Mouse (Mus musculus): ENCODE data around the gene Neil1. TPM values are rescaled to one million over a fixed set of nuclear protein-coding genes. Genes with fewer than 3 reads are reported as not detected.
A peak's percentile ranks its signal among the peaks of the same experiment; 100 is the strongest.

Neil1 gene
- polyA plus RNA-seq, 1 experiment from 2014 or later = 6.9 TPM

GRCm38 (mm10) chr9:57130577-57131433, 17.3 kb downstream of the Neil1 start, which contains the start of gene Man2c1:
TSS of gene Man2c1 (plus strand) at chr9:57130690.
- H3K27me3 ChIP-seq (ENCODE audit: low read depth, poor library complexity, severe bottlenecking) = no peaks in the 10 kb centered on the region
- peak; percentile 88 for DNase-seq (ENCODE audit: low spot score)
- peak within 1 kb of the TSS; percentile 88 for H3K27ac ChIP-seq
- H3K9me3 ChIP-seq (replicated peaks) = no peaks in the 10 kb centered on the region
- peaks cover 18% of the 10 kb centered on the region for H3K4me1 ChIP-seq
- under 1% methylated on average over 58 of the region's 58 CpGs for WGBS
- H3K36me3 ChIP-seq = peaks cover 56% of the 10 kb centered on the region
- H3K4me3 ChIP-seq = peak within 1 kb of the TSS; percentile 75

GRCm38 (mm10) chr9:57129641-57130040, 18.5 kb downstream of the Neil1 start:
- no peaks in the 10 kb centered on the region for H3K27me3 ChIP-seq (ENCODE audit: low read depth, poor library complexity, severe bottlenecking)
- peaks cover 18% of the 10 kb centered on the region for H3K4me1 ChIP-seq
- DNase-seq (ENCODE audit: low spot score) = no peak
- H3K4me3 ChIP-seq = peak overlapping the region; percentile 75; the same call in 1 of the 2 replicates
- H3K36me3 ChIP-seq = peaks cover 56% of the 10 kb centered on the region
- no peaks in the 10 kb centered on the region for H3K9me3 ChIP-seq (replicated peaks)
- no peak overlapping the region for H3K27ac ChIP-seq

GRCm38 (mm10) chr9:57117261-57117755, 30.8 kb downstream of the Neil1 start:
- 95% methylated on average over 13 of the region's 13 CpGs for WGBS
- Histone ChIP-seq H3K27ac (no peak overlapping the region), H3K4me3 (no peak overlapping the region), H3K9me3 (replicated peaks) (no peaks in the 10 kb centered on the region), H3K4me1 (no peaks in the 10 kb centered on the region), H3K27me3 (ENCODE audit: low read depth, poor library complexity, severe bottlenecking) (no peaks in the 10 kb centered on the region), H3K36me3 (peaks cover 99% of the 10 kb centered on the region)
- DNase-seq (ENCODE audit: low spot score) = no peak

Other genes starting within 250 kb of the Neil1 start
- gene Snx33, start 219.9 kb downstream of the Neil1 start, polyA plus RNA-seq (2016; fragmentation: Nextera tagmentation; extraction: Ambion mirVana) = 9.3 and 11.6 TPM in 2 replicates
- gene Imp3, start 210.8 kb downstream of the Neil1 start, polyA plus RNA-seq (2016; fragmentation: Nextera tagmentation; extraction: Ambion mirVana) = 70.5 and 77.9 TPM in 2 replicates
- gene Snupn, start 197.4 kb downstream of the Neil1 start, polyA plus RNA-seq (2016; fragmentation: Nextera tagmentation; extraction: Ambion mirVana) = 27.0 and 31.6 TPM in 2 replicates
- gene Ptpn9, start 153.4 kb downstream of the Neil1 start, polyA plus RNA-seq (2016; fragmentation: Nextera tagmentation; extraction: Ambion mirVana) = 24.6 and 27.6 TPM in 2 replicates
- 60.5 and 62.5 TPM in 2 replicates for gene Sin3a, start 76.3 kb downstream of the Neil1 start, polyA plus RNA-seq (2016; fragmentation: Nextera tagmentation; extraction: Ambion mirVana)
- 62.2 and 72.1 TPM in 2 replicates for gene Man2c1, start 17.6 kb downstream of the Neil1 start, polyA plus RNA-seq (2016; fragmentation: Nextera tagmentation; extraction: Ambion mirVana)
- 106 and 107 TPM in 2 replicates for gene Commd4, start 10.0 kb upstream of the Neil1 start, polyA plus RNA-seq (2016; fragmentation: Nextera tagmentation; extraction: Ambion mirVana)
- gene Trcg1, start 88.3 kb upstream of the Neil1 start, polyA plus RNA-seq (2016; fragmentation: Nextera tagmentation; extraction: Ambion mirVana) = not detected in 2 replicates
- 17.7 and 19.2 TPM in 2 replicates for gene 1700017B05Rik, start 114.3 kb upstream of the Neil1 start, polyA plus RNA-seq (2016; fragmentation: Nextera tagmentation; extraction: Ambion mirVana)

Measured in limb, embryonic 10.5 days (tissue).